Mouse (Mus musculus): ENCODE data around the gene Nol4l.
"Not testable (repeated sequence)": the region's sequence is repeated elsewhere in the genome, so short reads cannot be mapped to it uniquely, and the experiment has no call there.

Gene Nol4l

DNA sequence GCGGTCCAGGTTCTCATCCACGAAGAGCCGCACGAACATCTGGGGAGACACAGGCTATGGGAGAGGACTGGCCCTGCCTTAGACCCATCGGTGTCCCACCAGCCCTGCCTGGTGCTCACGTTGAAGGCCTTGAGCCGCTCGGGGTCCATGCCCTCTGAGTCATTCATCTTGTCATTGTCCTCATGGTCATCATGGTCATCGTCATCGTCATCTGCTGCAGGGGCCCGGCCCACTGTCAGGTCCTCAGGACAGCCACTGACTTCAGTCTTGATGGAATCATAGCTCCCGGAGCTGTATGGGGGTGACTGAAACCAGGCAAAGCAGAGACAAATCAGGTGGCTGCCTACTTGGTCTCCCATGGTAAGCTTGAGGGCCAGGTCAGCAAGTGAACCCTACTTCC, 111.9 kb downstream of the Nol4l start:
- no peak for DNase-seq (ENCODE audit: low spot score)

DNA sequence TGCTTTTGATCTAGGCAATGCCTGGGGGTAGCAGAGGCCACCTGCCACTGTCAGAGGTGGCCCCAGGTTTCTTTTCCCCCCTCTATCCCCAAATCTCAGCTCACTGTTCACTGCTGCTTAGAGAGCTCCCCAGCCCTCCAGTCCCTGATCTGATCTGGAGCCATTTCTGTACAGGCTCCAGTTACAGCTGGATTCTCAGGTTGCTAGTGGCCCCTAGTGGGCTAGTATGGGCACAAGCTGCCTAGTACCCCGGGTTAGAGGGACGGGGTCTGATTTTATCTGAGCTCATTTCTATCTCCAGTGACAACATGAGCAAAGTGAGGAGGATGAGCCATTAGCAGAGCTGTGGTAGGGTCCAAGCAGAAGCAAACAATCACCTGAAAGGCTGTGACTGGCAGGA, 115.2 kb downstream of the Nol4l start:
- DNase-seq (ENCODE audit: low spot score): no peak

DNA sequence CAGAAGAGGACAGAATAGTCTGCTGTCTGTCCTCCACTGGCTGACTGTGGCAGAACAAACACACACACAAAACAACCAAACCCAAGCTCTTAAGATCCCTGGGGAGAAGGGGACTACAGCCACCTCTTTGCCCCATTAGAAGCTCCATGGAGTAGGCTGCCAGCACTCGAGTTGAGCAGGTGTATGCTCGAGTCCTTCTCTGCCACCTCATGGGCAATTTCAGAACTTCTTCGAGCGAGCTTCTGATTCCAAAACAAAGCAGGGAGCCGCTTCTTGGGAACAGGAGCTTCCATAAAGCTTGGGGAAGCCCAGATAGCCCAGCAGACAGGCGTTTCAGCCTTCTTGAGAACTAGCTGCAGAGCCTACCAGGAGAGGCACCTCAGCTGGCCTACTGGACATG, 117.2 kb downstream of the Nol4l start:
- DNase-seq (ENCODE audit: low spot score): no peak

DNA sequence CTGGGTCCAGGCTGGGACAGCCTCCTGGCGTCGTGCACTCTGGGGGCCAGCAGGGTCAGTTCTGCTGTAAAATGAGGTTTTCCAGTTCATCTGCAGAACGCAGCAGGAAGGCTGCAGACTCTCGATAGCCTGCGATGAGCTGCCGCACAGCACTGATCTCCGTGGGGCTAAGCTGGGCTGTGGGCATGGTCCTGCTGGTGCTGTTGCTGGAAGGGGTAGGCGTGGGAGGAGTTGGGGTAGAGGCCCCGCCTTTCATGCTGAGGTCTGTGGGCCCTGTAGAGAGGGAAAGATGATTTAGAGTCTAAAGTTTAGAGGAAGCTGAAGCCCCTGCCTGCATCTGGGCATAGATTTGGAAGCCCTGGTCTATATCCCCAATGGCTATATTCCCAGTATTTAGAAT, 118.2 kb downstream of the Nol4l start:
- no peak for DNase-seq (ENCODE audit: low spot score)

DNA sequence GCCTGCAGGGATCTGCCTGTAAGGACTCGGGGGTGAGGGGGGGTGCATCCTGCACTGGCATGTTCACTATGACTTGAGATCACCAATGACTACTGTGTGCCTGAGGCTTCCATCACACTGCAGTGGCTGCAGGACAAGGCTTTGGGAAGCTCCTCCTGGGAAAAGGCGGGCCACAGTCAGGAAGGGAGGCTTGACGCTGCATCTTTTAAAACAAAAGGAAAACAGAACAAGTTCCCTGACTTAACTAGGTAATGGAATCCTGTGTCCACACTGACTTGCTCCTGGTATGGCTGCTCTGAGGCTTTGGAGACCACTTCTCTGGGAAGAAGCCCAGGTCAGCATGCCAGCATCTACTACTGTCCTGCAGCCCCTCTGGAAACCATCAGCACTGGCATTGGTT, 120.8 kb downstream of the Nol4l start:
- DNase-seq (ENCODE audit: low spot score): no peak

DNA sequence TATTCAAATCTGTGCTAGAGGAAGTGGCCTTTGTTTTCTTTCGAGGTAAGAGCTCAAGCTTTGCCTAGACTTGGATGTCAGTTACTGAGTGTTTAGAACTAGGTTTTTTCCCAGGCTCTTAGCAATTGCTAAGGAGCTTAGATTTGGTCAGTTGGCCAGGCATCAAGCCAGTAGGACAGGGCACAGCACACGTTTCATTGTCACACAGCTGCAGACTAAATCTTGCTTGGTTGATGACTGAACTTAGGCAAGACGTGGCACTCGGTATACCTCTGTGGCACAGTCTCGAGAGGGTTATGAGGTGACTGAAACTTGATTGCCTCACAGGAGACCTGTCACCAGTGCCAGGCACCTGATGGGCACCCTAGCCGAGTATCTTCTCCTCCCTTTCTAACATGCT, 122.9 kb downstream of the Nol4l start:
- no peak for DNase-seq (ENCODE audit: low spot score)

DNA sequence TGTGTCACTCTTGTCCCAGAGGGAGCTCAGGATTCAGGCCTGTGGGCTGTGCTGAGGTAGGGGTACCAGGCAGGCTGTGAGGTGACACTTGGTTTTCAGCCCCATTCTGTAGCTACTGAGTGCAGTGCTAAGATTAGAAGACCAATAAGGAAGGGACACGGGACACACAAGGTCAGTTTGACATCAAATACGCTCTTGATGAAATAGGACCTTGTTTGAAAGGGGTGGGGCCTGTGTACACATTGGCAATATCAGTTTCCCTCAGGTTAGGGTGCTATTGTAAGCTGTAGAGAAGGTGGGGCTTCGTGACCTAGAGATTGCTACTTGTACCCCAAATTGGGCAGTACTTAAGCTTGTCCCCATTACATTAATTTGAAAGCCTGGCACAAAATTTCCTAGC, 124.9 kb downstream of the Nol4l start:
- DNase-seq (ENCODE audit: low spot score): no peak

DNA sequence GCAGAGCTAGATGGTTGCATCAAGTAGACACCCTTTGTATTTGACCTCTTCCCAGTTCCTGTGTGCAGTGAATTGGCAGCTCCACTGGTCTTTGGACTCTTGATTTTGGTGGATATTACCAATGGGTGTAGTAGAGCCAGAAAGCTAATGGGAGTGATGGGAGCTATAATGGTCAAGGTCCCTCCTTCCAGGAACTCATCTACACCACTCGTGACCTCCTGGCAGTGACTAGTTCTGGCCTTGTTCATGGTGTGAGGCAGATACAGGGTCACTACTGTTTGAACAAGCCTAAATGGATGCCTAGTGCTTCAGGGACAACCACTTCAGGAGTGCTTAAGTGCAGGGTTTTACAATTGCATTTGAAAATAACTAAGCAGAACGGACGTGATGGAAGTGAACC, 125.7 kb downstream of the Nol4l start:
- no peak for DNase-seq (ENCODE audit: low spot score)

DNA sequence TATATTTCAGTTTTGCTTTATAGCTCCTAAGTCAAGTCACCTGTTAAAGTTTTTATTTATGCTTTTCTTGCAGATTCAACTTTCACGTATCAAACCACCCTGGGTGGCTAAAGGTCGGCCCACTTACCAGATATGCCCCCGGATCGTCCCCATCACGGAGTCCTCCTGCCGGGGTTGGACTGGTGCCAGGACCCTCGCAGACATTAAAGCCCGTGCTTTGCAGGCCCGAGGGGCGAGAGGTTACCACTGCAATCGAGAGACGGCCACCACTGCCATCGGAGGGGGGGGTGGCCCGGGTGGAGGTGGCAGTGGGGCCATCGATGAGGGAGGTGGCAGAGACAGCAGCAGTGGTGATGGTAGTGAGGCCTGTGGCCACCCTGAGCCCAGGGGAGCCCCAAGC, 130.6 kb downstream of the Nol4l start:
- no peak for DNase-seq (ENCODE audit: low spot score)

DNA sequence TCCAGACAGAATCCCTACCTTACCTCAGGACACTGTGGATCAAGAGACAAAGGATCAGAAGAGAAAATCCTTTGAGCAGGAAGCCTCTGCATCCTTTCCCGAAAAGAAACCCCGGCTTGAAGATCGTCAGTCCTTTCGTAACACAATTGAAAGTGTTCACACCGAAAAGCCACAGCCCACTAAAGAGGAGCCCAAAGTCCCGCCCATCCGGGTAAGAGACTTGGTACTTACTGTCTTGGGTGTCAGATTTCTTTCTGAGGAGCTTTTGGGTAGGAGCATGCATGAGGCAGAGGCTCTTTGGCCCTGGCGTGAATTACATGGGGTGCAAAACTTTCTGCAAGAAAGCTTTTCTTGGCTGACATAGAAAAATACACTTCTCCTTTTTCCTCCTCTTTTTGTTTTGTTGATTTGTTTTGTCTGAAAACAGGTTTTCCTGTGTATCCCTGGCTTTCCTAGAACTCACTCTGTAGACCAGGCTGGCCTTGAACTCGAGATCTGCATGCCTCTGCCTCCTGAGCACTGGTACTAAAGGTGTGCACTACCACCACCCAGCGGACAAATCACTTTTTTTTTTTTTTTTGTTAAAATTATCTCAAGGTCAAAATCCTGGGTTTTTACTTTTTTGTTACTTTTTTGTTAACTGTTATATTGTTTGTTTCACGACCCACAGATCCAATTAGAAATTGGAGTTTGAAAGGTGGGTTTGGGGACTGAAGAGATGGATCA, 131.8 kb downstream of the Nol4l start:
- DNase-seq (ENCODE audit: low spot score): no peak

DNA sequence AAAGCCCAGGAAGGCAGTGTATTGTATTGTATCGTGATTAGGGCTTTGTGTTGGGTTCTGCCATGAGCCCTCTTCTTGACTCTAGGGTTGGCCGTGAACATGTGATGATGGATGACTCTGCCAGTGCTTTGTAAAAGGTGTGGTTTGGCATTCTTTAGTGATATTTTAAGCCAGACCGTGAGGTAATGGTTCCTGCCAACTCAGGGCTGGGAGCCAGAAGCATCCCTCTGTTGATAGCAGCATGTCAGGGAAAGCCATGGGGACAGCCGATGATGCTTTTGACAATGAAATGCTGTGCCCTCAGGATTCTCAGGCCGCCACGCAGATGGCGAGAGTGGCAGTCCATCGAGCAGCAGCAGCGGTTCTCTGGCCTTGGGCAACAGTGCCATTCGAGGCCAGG, 136.7 kb downstream of the Nol4l start:
- no peak for DNase-seq (ENCODE audit: low spot score)

DNA sequence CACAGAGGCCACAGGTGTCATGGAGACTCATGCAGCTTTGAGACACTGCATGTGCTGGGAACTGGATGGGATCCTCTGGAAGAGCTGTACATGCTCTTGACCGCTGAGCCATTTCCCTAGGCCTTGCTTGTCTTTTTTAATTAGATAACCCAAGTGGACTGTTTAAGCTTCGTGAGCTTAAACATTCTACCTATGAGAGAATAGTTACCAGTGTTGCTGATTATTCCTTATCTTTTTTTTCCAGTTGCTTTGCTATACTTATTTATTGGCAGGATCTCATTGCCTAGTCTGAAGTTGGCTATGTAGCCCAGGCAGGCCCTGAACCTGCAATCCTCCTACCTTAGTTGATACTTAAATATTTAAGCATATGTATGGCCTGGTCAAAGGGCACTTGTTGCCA, 139.9 kb downstream of the Nol4l start:
- DNase-seq (ENCODE audit: low spot score): no peak

DNA sequence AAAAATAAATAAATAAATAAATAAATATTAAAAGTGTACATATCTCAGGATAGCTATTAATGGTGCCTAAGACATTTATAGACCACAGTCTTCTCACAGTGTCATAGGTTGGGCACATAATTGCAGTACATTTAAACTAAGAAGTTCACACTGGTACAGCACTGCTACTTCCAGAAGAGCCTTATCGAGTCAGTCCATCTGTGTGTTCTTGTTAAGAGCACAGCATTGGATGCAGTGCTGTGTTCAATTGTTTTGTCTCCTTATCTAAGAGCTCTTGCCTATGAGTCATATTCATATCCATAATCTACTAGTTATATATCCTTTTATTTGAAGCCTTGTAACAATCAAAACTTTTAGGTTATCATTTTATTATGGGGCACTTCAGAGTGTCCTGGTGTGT, 149.3 kb downstream of the Nol4l start:
- no peak for DNase-seq (ENCODE audit: low spot score)

DNA sequence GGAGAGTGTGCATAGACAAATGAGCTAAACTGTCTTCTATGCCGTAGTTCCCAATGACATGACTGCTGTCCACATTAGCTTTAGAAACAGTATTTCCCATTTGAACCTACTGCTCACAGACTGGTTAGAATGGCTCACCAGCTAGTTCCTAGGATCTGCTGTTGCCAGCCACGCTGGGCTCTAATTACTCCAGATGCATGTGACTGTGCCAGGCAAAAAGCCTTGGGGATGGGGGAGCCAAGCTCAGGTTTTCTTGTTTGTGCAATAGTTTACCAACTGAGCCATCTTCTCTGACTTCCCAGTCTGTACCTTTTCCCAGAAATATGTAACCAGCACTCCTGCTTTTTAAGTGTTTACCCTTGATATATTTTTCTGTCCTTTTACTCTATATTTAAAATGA, 154.4 kb downstream of the Nol4l start:
- DNase-seq (ENCODE audit: low spot score): no peak

DNA sequence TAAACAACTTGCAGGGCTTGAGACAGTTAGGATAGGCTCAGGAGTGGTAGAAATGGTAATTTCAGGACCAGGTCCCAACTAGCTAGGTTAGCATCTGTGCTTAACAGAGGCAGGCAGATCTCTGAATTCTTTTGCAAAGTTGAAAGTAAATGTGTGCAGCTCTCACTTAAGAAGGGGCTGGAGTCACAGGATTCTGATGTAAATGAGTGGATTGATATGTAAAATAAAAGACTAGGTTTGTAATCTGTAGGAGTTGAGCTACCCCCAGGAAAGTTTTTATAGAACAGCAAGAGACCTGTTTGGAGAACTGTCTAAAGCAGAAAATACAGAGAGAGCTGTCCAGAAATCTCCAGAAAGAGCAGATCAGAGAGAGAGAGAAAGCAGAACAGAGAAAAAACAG, 158.9 kb downstream of the Nol4l start:
- no peak for DNase-seq (ENCODE audit: low spot score)

DNA sequence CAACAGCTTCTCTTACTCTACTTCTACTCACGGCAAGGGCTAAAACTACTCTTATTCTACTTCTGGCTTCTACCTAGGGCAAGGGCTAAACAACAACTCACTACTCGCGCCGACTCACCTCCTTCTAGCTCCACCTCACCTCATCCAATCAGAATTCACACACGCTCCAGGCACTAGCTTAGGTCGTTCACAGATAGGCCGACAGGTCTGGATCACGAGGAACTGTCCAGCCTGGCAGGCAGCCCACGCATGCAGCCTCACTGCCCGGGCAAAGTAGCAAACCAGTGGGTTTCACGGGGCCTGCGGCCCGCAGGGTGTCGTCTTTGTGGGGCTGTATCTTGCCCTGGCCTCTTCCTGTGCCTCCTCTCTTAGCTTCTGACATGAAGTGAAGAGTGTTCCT, 165.2 kb downstream of the Nol4l start:
- not testable (repeated sequence) for DNase-seq (ENCODE audit: low spot score)

DNA sequence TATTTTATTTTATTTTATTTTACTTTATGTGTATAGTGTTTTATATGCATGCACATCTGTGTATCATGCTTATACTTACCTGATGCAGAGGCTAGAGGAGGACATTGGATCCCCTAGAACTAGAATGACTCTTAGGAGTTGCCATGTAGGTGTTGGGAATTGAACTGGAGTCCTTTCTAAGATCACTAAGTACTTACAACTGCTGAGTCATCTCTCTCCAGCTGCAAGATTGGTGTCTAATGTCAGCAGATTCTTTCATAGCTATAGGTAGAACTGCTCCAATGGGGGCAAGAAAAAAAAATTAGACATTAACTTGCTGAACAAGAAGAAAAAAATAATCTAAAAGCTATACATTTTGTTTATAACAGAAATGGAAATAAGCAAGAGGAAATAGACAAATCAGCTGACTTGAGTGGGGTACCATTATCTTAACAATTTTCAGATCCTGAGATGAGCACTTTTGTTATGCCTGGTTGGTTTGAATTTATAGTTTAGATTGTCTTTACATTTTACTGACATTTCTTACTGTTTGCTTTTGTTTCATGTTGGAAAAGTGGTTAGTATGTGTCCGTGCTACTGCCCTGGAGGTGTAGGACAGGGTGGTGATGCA, 168.6 kb downstream of the Nol4l start:
- no peak for DNase-seq (ENCODE audit: low spot score)
